In the genomic region with DNA sequence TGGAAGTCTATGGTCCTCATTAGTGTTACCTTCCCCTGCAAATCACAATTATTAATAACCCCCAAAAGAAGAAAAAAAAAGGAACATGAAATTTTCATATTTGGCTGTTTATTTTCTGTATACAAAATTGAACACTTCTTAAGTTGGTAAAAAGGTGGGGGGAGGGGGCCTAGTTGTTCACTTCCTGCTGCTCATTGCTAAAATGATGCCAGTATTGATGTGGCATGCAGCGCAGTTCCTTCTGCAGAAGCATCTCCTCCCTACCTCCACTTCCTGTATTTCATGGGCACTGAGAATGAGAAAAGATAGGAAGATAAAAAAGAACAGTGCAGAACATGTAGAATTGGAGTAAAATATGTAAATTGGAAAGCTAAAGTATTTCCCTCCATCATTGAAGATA, we compare ENCODE assay signal across 17 mouse cellular contexts.
"Had no signal": no experiment of that assay in that cellular context is flagged by ENCODE, and none has a peak within 500 bp of the region (broad histone marks: within the 10 kb centered on the region; RNA-seq: fewer than 3 reads in every experiment).

No protein-coding gene starts in this region.

- H3K4me3 ChIP-seq: intestine, embryonic 15.5 days; kidney, embryonic 15.5 days; liver, embryonic 13.5 days; neural tube, embryonic 12.5 days; neural tube, embryonic 15.5 days; stomach, embryonic 15.5 days had no signal

- DNase-seq: kidney, adult 11 months; kidney, adult 8-10 months; kidney, postnatal 10 days; kidney, postnatal 36 days; liver, embryonic 13.5 days; lung, adult 2 months; lung, postnatal 14 days; lung, postnatal 4 days; midbrain, embryonic 14.5 days; retina, postnatal 1 day; right cerebral cortex, postnatal 25 days; spleen, adult 18-20 months had no signal

- H3K27ac ChIP-seq: intestine, embryonic 15.5 days; kidney, embryonic 15.5 days; liver, embryonic 13.5 days; neural tube, embryonic 12.5 days; neural tube, embryonic 15.5 days; stomach, embryonic 15.5 days had no signal
